Mouse (Mus musculus) myocyte (in vitro differentiated cells): ENCODE measurements around the gene Dpp6.

Experiments used
- CEBPB ChIP-seq: IDR thresholded peaks from 2 replicates; pipeline ENCODE4 v1.6.1; 2011; ENCODE audit warnings: mild to moderate bottlenecking, moderate library complexity; ENCODE audit not compliant: poor library complexity, insufficient read depth, severe bottlenecking
- POLR2A ChIP-seq: IDR thresholded peaks from one replicate; pipeline ENCODE4 v1.6.1; 2011; ENCODE audit warnings: low read depth, mild to moderate bottlenecking, control low read depth, moderate library complexity; ENCODE audit not compliant: insufficient read length
- TCF12 ChIP-seq: IDR thresholded peaks from one replicate; pipeline ENCODE4 v1.6.1; 2011; ENCODE audit warnings: mild to moderate bottlenecking, control low read depth; ENCODE audit not compliant: poor library complexity, insufficient read depth, severe bottlenecking

- TF ChIP-seq CEBPB (no peak), POLR2A (no peak), TCF12 (no peak)
Observed at GRCm38 (mm10) chr5:27009157-27009556, 192.2 kb downstream of the Dpp6 start.
